Mouse (Mus musculus): ENCODE measurements around the gene Ccdc88b.

The Ccdc88b gene

GRCm38 (mm10) chr19:6857003-6857360, 1.0 kb downstream of the Ccdc88b start:
- no peak for DNase-seq (ENCODE audit: low spot score)

GRCm38 (mm10) chr19:6856281-6857002, 1.6 kb downstream of the Ccdc88b start:
- DNase-seq (ENCODE audit: low spot score): peak; percentile 75

- DNase-seq (ENCODE audit: low spot score): peak; percentile 66
Observed at GRCm38 (mm10) chr19:6855225-6856031, 2.6 kb downstream of the Ccdc88b start.

GRCm38 (mm10) chr19:6854658-6855057, 3.4 kb downstream of the Ccdc88b start:
- DNase-seq (ENCODE audit: low spot score): no peak

GRCm38 (mm10) chr19:6853903-6854302, 4.1 kb downstream of the Ccdc88b start:
- peak; percentile 40 for DNase-seq (ENCODE audit: low spot score)

- peak; percentile 40 for DNase-seq (ENCODE audit: low spot score)
Observed at GRCm38 (mm10) chr19:6852393-6853305, 5.4 kb downstream of the Ccdc88b start.

- DNase-seq (ENCODE audit: low spot score): no peak
Observed at GRCm38 (mm10) chr19:6851497-6851896, 6.5 kb downstream of the Ccdc88b start.

- DNase-seq (ENCODE audit: low spot score): peak; percentile 44
Observed at GRCm38 (mm10) chr19:6849506-6850068, 8.4 kb downstream of the Ccdc88b start.

- DNase-seq (ENCODE audit: low spot score): peak; percentile 54
Observed at GRCm38 (mm10) chr19:6847841-6848517, 10.0 kb downstream of the Ccdc88b start.

GRCm38 (mm10) chr19:6846050-6846449, 12.0 kb downstream of the Ccdc88b start:
- DNase-seq (ENCODE audit: low spot score): no peak

GRCm38 (mm10) chr19:6842353-6842752, 15.7 kb downstream of the Ccdc88b start:
- DNase-seq (ENCODE audit: low spot score): no peak

- DNase-seq (ENCODE audit: low spot score): no peak
Observed at GRCm38 (mm10) chr19:6841292-6841597, 16.8 kb downstream of the Ccdc88b start.

GRCm38 (mm10) chr19:6840475-6841291, 17.3 kb downstream of the Ccdc88b start, which contains the start of gene Rps6ka4:
TSS of gene Rps6ka4 (minus strand) at chr19:6840636.
- peak; percentile 77 for DNase-seq (ENCODE audit: low spot score)

- DNase-seq (ENCODE audit: low spot score): no peak
Observed at GRCm38 (mm10) chr19:6839615-6840474, 18.2 kb downstream of the Ccdc88b start.

GRCm38 (mm10) chr19:6832363-6832762, 25.6 kb downstream of the Ccdc88b start:
- DNase-seq (ENCODE audit: low spot score): no peak

GRCm38 (mm10) chr19:6831331-6831730, 26.7 kb downstream of the Ccdc88b start:
- DNase-seq (ENCODE audit: low spot score): no peak

GRCm38 (mm10) chr19:6830556-6831316, 27.3 kb downstream of the Ccdc88b start:
- no peak for DNase-seq (ENCODE audit: low spot score)

GRCm38 (mm10) chr19:6829870-6830555, 28.0 kb downstream of the Ccdc88b start:
- no peak for DNase-seq (ENCODE audit: low spot score)

Data from testis, postnatal 10 days (tissue).